Comparison of ENCODE assay signal across 8 mouse cellular contexts in the genomic region with DNA sequence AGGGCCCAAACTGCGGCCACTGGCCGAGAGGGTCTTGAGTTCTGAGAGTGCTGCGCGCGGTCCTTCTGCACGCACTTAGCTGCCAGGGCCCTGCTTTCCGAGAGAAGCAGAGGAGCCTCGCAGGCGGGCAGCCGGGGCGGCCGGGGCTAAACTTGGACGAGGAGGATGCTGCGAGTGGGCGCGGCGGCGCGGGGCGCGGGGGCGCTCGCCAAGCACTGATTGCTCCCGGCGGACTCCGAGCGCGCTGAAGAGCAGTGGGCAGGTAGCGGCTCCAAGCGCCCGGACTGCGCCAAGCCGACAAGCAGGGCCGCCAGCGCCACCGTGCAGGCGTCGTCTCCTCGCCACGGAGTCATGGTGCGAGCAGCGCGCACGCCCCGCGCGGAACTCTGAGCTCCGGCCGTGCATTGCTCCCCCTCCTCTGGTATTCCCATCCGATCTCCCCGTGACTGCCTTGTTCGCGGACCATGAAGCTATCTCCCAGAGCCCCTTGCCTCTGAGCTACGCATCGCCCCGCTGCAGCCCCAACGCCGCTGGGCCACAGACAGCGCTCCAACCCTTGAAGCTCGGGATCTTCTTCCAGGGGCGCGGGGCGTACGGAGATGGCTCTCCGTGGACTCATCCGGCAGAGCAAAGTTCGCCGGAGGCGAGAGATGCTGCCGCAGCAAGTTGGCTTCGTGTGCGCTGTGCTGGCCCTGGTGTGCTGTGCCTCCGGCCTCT. TPM values are rescaled to one million over a fixed set of nuclear protein-coding genes. Genes with fewer than 3 reads are reported as not detected.
DNase-seq lines count a peak whose midpoint lies in the region; ATAC-seq and TF ChIP-seq lines count a peak whose summit lies in the region.

No protein-coding gene starts in this region.

- no peaks in the 10 kb centered on the region for H3K36me3 ChIP-seq in forebrain, embryonic 11.5 days (ENCODE audit: control insufficient read depth, insufficient read depth, low read length)
- H3K36me3 ChIP-seq in heart, embryonic 16.5 days (ENCODE audit: control insufficient read depth, insufficient read depth) = no peaks in the 10 kb centered on the region
- H3K36me3 ChIP-seq in liver, embryonic 13.5 days = no peaks in the 10 kb centered on the region
- no peaks in the 10 kb centered on the region for H3K36me3 ChIP-seq in neural tube, embryonic 12.5 days

- peak; percentile 85 for ATAC-seq in forebrain, embryonic 11.5 days (replicated peaks; ENCODE audit: low FRiP score)
- peak; percentile 83 for ATAC-seq in heart, embryonic 16.5 days (replicated peaks; ENCODE audit: extremely low read depth, insufficient read depth, low FRiP score)
- ATAC-seq in liver, embryonic 13.5 days (ENCODE audit: low read depth) = no peak
- ATAC-seq in neural tube, embryonic 12.5 days (ENCODE audit: low FRiP score, low read depth) = peak; percentile 76

- H3K27me3 ChIP-seq in forebrain, embryonic 11.5 days (ENCODE audit: control insufficient read depth, insufficient read depth, low read length) = peaks cover 39% of the 10 kb centered on the region
- H3K27me3 ChIP-seq in heart, embryonic 16.5 days (ENCODE audit: control insufficient read depth, insufficient read depth, low read length) = peaks cover 31% of the 10 kb centered on the region
- peaks cover 63% of the 10 kb centered on the region for H3K27me3 ChIP-seq in liver, embryonic 13.5 days
- peaks cover 56% of the 10 kb centered on the region for H3K27me3 ChIP-seq in neural tube, embryonic 12.5 days (replicated peaks)

- no peaks in the 10 kb centered on the region for H3K9me3 ChIP-seq in forebrain, embryonic 11.5 days (ENCODE audit: control insufficient read depth, low read length)
- H3K9me3 ChIP-seq in heart, embryonic 16.5 days (replicated peaks; ENCODE audit: control insufficient read depth, low read length) = no peaks in the 10 kb centered on the region
- no peaks in the 10 kb centered on the region for H3K9me3 ChIP-seq in liver, embryonic 13.5 days (replicated peaks)
- H3K9me3 ChIP-seq in neural tube, embryonic 12.5 days = no peaks in the 10 kb centered on the region

- TF ChIP-seq CTCF in brain, embryonic 14.5 days (IDR thresholded peaks at IDR 0.05; ENCODE audit: borderline replicate concordance, extremely low read depth, insufficient read depth, insufficient read length) = no peak

- peak overlapping the region; percentile 97 for H3K4me2 ChIP-seq in forebrain, embryonic 11.5 days (ENCODE audit: low read depth, low read length, severe bottlenecking)
- H3K4me2 ChIP-seq in heart, embryonic 16.5 days (ENCODE audit: low read depth, low read length) = peak overlapping the region; percentile 89
- peak overlapping the region; percentile 66 for H3K4me2 ChIP-seq in liver, embryonic 13.5 days
- peak overlapping the region; percentile 96 for H3K4me2 ChIP-seq in neural tube, embryonic 12.5 days (replicated peaks)

- no peak overlapping the region for H3K27ac ChIP-seq in forebrain, embryonic 11.5 days (ENCODE audit: low read depth, low read length)
- no peak overlapping the region for H3K27ac ChIP-seq in heart, embryonic 16.5 days (ENCODE audit: low read length)
- no peak overlapping the region for H3K27ac ChIP-seq in liver, embryonic 13.5 days
- H3K27ac ChIP-seq in neural tube, embryonic 12.5 days = no peak overlapping the region

- no peak for TF ChIP-seq POLR2A in brain, embryonic 14.5 days (IDR thresholded peaks at IDR 0.05; ENCODE audit: borderline replicate concordance, extremely low read depth, insufficient read depth, insufficient read length, poor library complexity, severe bottlenecking)

- peak; percentile 8 to 20 for DNase-seq in B cell, adult 2 months
- DNase-seq in brain, embryonic 14.5 days (ENCODE audit: low read depth) = peak; percentile 85
- peak; percentile 83 for DNase-seq in forebrain, embryonic 11.5 days (ENCODE audit: low spot score)
- peak; percentile 40 for DNase-seq in kidney, postnatal 14 days
- no peak for DNase-seq in liver, embryonic 13.5 days
- DNase-seq in yolk sac, embryonic 10.5 days (ENCODE audit: low spot score) = peak; percentile 18

- peak overlapping the region; percentile 48 for H3K4me3 ChIP-seq in forebrain, embryonic 11.5 days (ENCODE audit: low read depth, low read length)
- H3K4me3 ChIP-seq in heart, embryonic 16.5 days (ENCODE audit: low read length) = peak overlapping the region; percentile 55
- peak overlapping the region; percentile 44 for H3K4me3 ChIP-seq in liver, embryonic 13.5 days (replicated peaks)
- H3K4me3 ChIP-seq in neural tube, embryonic 12.5 days = peak overlapping the region; percentile 48

- peak overlapping the region; percentile 52 for H3K9ac ChIP-seq in forebrain, embryonic 11.5 days (ENCODE audit: low read length)
- H3K9ac ChIP-seq in heart, embryonic 16.5 days (ENCODE audit: low read length) = peak overlapping the region; percentile 63
- no peak overlapping the region for H3K9ac ChIP-seq in liver, embryonic 13.5 days
- H3K9ac ChIP-seq in neural tube, embryonic 12.5 days = peak overlapping the region; percentile 44; the same call in 1 of the 2 replicates

- WGBS in forebrain, embryonic 11.5 days = under 1% methylated on average over 68 of the region's 73 CpGs
- WGBS in heart, embryonic 16.5 days = under 1% methylated on average over 73 of the region's 73 CpGs
- WGBS in liver, embryonic 13.5 days (ENCODE audit: insufficient replicate concordance) = 3% methylated on average over 73 of the region's 73 CpGs
- WGBS in neural tube, embryonic 12.5 days = under 1% methylated on average over 73 of the region's 73 CpGs

- peaks cover 14% of the 10 kb centered on the region for H3K4me1 ChIP-seq in forebrain, embryonic 11.5 days (replicated peaks; ENCODE audit: control insufficient read depth, insufficient read depth, low read length)
- H3K4me1 ChIP-seq in heart, embryonic 16.5 days (ENCODE audit: control insufficient read depth, insufficient read depth, low read length) = peaks cover 12% of the 10 kb centered on the region
- 0 out of 2 replicates have a peak, but pooled peaks cover 8% of the 10 kb centered on the region for H3K4me1 ChIP-seq in liver, embryonic 13.5 days (replicated peaks)
- H3K4me1 ChIP-seq in neural tube, embryonic 12.5 days = peaks cover 18% of the 10 kb centered on the region

RNA-seq across cellular contexts. Expression of gene Slc24a4, which starts 0.4 kb away (rescaled TPM):
- polyA plus RNA-seq in brain, embryonic 14.5 days (2012; rRNA removed) = 1.5 and 2.4 TPM in 2 replicates
- polyA plus RNA-seq in forebrain, embryonic 11.5 days (2014; fragmentation: Nextera tagmentation; extraction: Ambion mirVana) = 0.13 and 0.16 TPM in 2 replicates
- polyA plus RNA-seq in heart, embryonic 16.5 days (2015; fragmentation: Nextera tagmentation; extraction: Ambion mirVana) = 2.8 and 2.9 TPM in 2 replicates
- polyA plus RNA-seq in liver, embryonic 13.5 days (2015; fragmentation: Nextera tagmentation; extraction: Ambion mirVana) = 0.07 and 0.14 TPM in 2 replicates
- polyA plus RNA-seq in neural tube, embryonic 12.5 days (2016; fragmentation: Nextera tagmentation; extraction: Ambion mirVana) = 0.39 and 0.46 TPM in 2 replicates
